Mouse (Mus musculus): Measurements from ENCODE around the gene Kif7.

Gene Kif7

GRCm38 (mm10) chr7:79715187-79715981 lies at the start of gene Kif7:
Kif7 (minus strand) TSS chr7:79715720.
- peak; percentile 12 for DNase-seq (ENCODE audit: low read depth, low spot score)
- no peaks in the 10 kb centered on the region for H3K36me3 ChIP-seq (ENCODE audit: control insufficient read depth, insufficient read depth, low read length, poor library complexity, severe bottlenecking)
- 0 out of 2 replicates have a peak, but pooled peaks cover 3% of the 10 kb centered on the region for H3K27me3 ChIP-seq (ENCODE audit: control insufficient read depth, insufficient read depth, low read length, poor library complexity, severe bottlenecking)

- Histone ChIP-seq H3K27me3 (ENCODE audit: control insufficient read depth, insufficient read depth, low read length, poor library complexity, severe bottlenecking) (no peaks in the 10 kb centered on the region), H3K36me3 (ENCODE audit: control insufficient read depth, insufficient read depth, low read length, poor library complexity, severe bottlenecking) (no peaks in the 10 kb centered on the region)
- DNase-seq (ENCODE audit: low read depth, low spot score): no peak
These were observed 46.6 kb upstream of the Kif7 start for GRCm38 (mm10) chr7:79762106-79762505.

- DNase-seq (ENCODE audit: low read depth, low spot score): no peak
- Histone ChIP-seq H3K36me3 (ENCODE audit: control insufficient read depth, insufficient read depth, low read length, poor library complexity, severe bottlenecking) (no peaks in the 10 kb centered on the region), H3K27me3 (ENCODE audit: control insufficient read depth, insufficient read depth, low read length, poor library complexity, severe bottlenecking) (no peaks in the 10 kb centered on the region)
These were observed 45.8 kb upstream of the Kif7 start for GRCm38 (mm10) chr7:79761124-79761876.

- Histone ChIP-seq H3K36me3 (ENCODE audit: control insufficient read depth, insufficient read depth, low read length, poor library complexity, severe bottlenecking) (no peaks in the 10 kb centered on the region), H3K27me3 (ENCODE audit: control insufficient read depth, insufficient read depth, low read length, poor library complexity, severe bottlenecking) (no peaks in the 10 kb centered on the region)
- DNase-seq (ENCODE audit: low read depth, low spot score): no peak
These were observed 44.2 kb upstream of the Kif7 start for GRCm38 (mm10) chr7:79759766-79760165.

GRCm38 (mm10) chr7:79758176-79758575 lies 42.7 kb upstream of the Kif7 start:
- Histone ChIP-seq H3K27me3 (ENCODE audit: control insufficient read depth, insufficient read depth, low read length, poor library complexity, severe bottlenecking) (no peaks in the 10 kb centered on the region), H3K36me3 (ENCODE audit: control insufficient read depth, insufficient read depth, low read length, poor library complexity, severe bottlenecking) (no peaks in the 10 kb centered on the region)
- no peak for DNase-seq (ENCODE audit: low read depth, low spot score)

GRCm38 (mm10) chr7:79756334-79756733 lies 40.8 kb upstream of the Kif7 start:
- no peak for DNase-seq (ENCODE audit: low read depth, low spot score)
- no peaks in the 10 kb centered on the region for H3K27me3 ChIP-seq (ENCODE audit: control insufficient read depth, insufficient read depth, low read length, poor library complexity, severe bottlenecking)
- no peaks in the 10 kb centered on the region for H3K36me3 ChIP-seq (ENCODE audit: control insufficient read depth, insufficient read depth, low read length, poor library complexity, severe bottlenecking)

- DNase-seq (ENCODE audit: low read depth, low spot score): no peak
- Histone ChIP-seq H3K36me3 (ENCODE audit: control insufficient read depth, insufficient read depth, low read length, poor library complexity, severe bottlenecking) (no peaks in the 10 kb centered on the region), H3K27me3 (ENCODE audit: control insufficient read depth, insufficient read depth, low read length, poor library complexity, severe bottlenecking) (no peaks in the 10 kb centered on the region)
These were observed 34.0 kb upstream of the Kif7 start for GRCm38 (mm10) chr7:79749511-79749910.

GRCm38 (mm10) chr7:79747659-79748058 lies 32.1 kb upstream of the Kif7 start:
- DNase-seq (ENCODE audit: low read depth, low spot score): no peak
- H3K36me3 ChIP-seq (ENCODE audit: control insufficient read depth, insufficient read depth, low read length, poor library complexity, severe bottlenecking): no peaks in the 10 kb centered on the region

GRCm38 (mm10) chr7:79744585-79744984 lies 29.1 kb upstream of the Kif7 start:
- Histone ChIP-seq H3K36me3 (ENCODE audit: control insufficient read depth, insufficient read depth, low read length, poor library complexity, severe bottlenecking) (no peaks in the 10 kb centered on the region), H3K27me3 (ENCODE audit: control insufficient read depth, insufficient read depth, low read length, poor library complexity, severe bottlenecking) (no peaks in the 10 kb centered on the region)
- no peak for DNase-seq (ENCODE audit: low read depth, low spot score)

More at GRCm38 (mm10) chr7:79747659-79748058, 32.1 kb upstream of the Kif7 start:
- no peaks in the 10 kb centered on the region for H3K27me3 ChIP-seq (ENCODE audit: control insufficient read depth, insufficient read depth, low read length, poor library complexity, severe bottlenecking)

GRCm38 (mm10) chr7:79744051-79744450 lies 28.5 kb upstream of the Kif7 start:
- no peak for DNase-seq (ENCODE audit: low read depth, low spot score)
- H3K36me3 ChIP-seq (ENCODE audit: control insufficient read depth, insufficient read depth, low read length, poor library complexity, severe bottlenecking): no peaks in the 10 kb centered on the region
- no peaks in the 10 kb centered on the region for H3K27me3 ChIP-seq (ENCODE audit: control insufficient read depth, insufficient read depth, low read length, poor library complexity, severe bottlenecking)

GRCm38 (mm10) chr7:79742659-79743536 lies 27.4 kb upstream of the Kif7 start, which contains the start of the genes Pex11a and Wdr93:
Pex11a (minus strand) TSS chr7:79743131.
Wdr93 (plus strand) TSS chr7:79743163.
- H3K36me3 ChIP-seq (ENCODE audit: control insufficient read depth, insufficient read depth, low read length, poor library complexity, severe bottlenecking): no peaks in the 10 kb centered on the region
- no peaks in the 10 kb centered on the region for H3K27me3 ChIP-seq (ENCODE audit: control insufficient read depth, insufficient read depth, low read length, poor library complexity, severe bottlenecking)
- DNase-seq (ENCODE audit: low read depth, low spot score): peak; percentile 88

- no peak for DNase-seq (ENCODE audit: low read depth, low spot score)
- H3K27me3 ChIP-seq (ENCODE audit: control insufficient read depth, insufficient read depth, low read length, poor library complexity, severe bottlenecking): no peaks in the 10 kb centered on the region
- no peaks in the 10 kb centered on the region for H3K36me3 ChIP-seq (ENCODE audit: control insufficient read depth, insufficient read depth, low read length, poor library complexity, severe bottlenecking)
These were observed 26.7 kb upstream of the Kif7 start for GRCm38 (mm10) chr7:79742277-79742658.

GRCm38 (mm10) chr7:79740279-79740678 lies 24.8 kb upstream of the Kif7 start:
- no peaks in the 10 kb centered on the region for H3K36me3 ChIP-seq (ENCODE audit: control insufficient read depth, insufficient read depth, low read length, poor library complexity, severe bottlenecking)
- DNase-seq (ENCODE audit: low read depth, low spot score): no peak
- H3K27me3 ChIP-seq (ENCODE audit: control insufficient read depth, insufficient read depth, low read length, poor library complexity, severe bottlenecking): no peaks in the 10 kb centered on the region

- Histone ChIP-seq H3K36me3 (ENCODE audit: control insufficient read depth, insufficient read depth, low read length, poor library complexity, severe bottlenecking) (no peaks in the 10 kb centered on the region), H3K27me3 (ENCODE audit: control insufficient read depth, insufficient read depth, low read length, poor library complexity, severe bottlenecking) (no peaks in the 10 kb centered on the region)
- DNase-seq (ENCODE audit: low read depth, low spot score): no peak
These were observed 23.4 kb upstream of the Kif7 start for GRCm38 (mm10) chr7:79738913-79739312.

Measured in splenic B cell, adult 2 months (primary cell).